Mouse (Mus musculus): ENCODE measurements around the gene Gm27235. TPM values are rescaled to one million over a fixed set of nuclear protein-coding genes. Genes with fewer than 3 reads are reported as not detected.

Gm27235 gene
- polyA plus RNA-seq (2014; fragmentation: Illumina TruSeq; extraction: RNeasy Lipid Tissue Mini Kit (QIAGEN cat#74804); ENCODE audit: low read depth, low replicate concordance), result not detected

GRCm38 (mm10) chr9:35790001-35790400, at the start of gene Gm27235, which contains the start of gene D730048I06Rik:
TSS of gene Gm27235 (minus strand) at chr9:35790101.
TSS of gene D730048I06Rik (minus strand) at chr9:35790112.

DNA sequence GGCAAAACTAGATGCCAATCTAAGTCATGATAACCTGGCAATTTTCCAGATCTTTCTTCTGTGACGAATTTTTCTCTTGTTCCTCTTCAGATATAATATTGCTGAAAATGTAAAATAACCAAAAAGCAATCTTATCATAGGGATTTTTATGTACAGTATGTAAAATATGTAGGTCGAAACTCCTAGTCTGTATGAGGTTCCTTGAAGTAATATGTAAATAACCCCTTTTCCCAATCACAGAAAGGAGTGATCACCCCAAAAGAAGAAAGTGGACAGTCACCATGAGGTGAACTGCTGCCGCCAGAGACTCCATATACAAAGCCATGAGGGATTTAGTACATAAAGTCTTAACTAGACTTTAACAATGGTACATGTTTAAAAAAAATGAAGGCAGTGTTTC, 11.9 kb downstream of the Gm27235 start, which contains the start of gene Gm17727:
Gene Gm17727 (minus strand): TSS at position 101 of the 400 bp plus-strand sequence.

DNA sequence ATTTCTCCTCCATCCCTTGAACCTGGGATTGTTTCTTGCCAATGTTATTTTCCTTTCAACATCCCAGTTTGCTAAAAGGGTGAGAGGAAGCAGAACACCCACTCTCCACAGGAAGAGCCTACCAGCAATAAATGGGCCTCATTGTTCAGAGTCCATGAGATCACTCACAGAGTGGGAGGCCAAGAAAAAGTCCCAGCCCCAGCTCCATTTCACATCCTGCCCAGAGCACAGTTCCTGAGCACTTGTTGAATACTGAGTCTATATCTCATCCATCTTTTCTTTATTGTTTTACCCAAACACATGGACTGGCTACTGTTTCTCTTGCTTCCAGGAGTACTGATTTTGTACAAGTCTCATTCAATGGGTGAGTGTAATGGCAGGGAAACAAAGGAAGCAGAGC, 49.2 kb downstream of the Gm27235 start, which contains the start of gene Gm17677:
Gene Gm17677 (plus strand): TSS at position 301 of the 400 bp plus-strand sequence.

Other genes starting within 250 kb of the Gm27235 start
- gene Ddx25, start 231.6 kb downstream of the Gm27235 start, polyA plus RNA-seq (2014; fragmentation: Illumina TruSeq; extraction: RNeasy Lipid Tissue Mini Kit (QIAGEN cat#74804); ENCODE audit: low read depth, low replicate concordance), result not detected
- 30.7 TPM for gene Pus3, start 231.5 kb downstream of the Gm27235 start, polyA plus RNA-seq (2014; fragmentation: Illumina TruSeq; extraction: RNeasy Lipid Tissue Mini Kit (QIAGEN cat#74804); ENCODE audit: low read depth, low replicate concordance)
- gene Pate2, start 219.8 kb downstream of the Gm27235 start, polyA plus RNA-seq (2014; fragmentation: Illumina TruSeq; extraction: RNeasy Lipid Tissue Mini Kit (QIAGEN cat#74804); ENCODE audit: low read depth, low replicate concordance), result not detected
- 3.8 TPM for gene Hyls1, start 219.7 kb downstream of the Gm27235 start, polyA plus RNA-seq (2014; fragmentation: Illumina TruSeq; extraction: RNeasy Lipid Tissue Mini Kit (QIAGEN cat#74804); ENCODE audit: low read depth, low replicate concordance)
- gene Pate4, start 178.2 kb downstream of the Gm27235 start, polyA plus RNA-seq (2014; fragmentation: Illumina TruSeq; extraction: RNeasy Lipid Tissue Mini Kit (QIAGEN cat#74804); ENCODE audit: low read depth, low replicate concordance), result not detected
- not detected for gene Pate3, start 141.9 kb downstream of the Gm27235 start, polyA plus RNA-seq (2014; fragmentation: Illumina TruSeq; extraction: RNeasy Lipid Tissue Mini Kit (QIAGEN cat#74804); ENCODE audit: low read depth, low replicate concordance)
- gene Pate1, start 102.7 kb downstream of the Gm27235 start, polyA plus RNA-seq (2014; fragmentation: Illumina TruSeq; extraction: RNeasy Lipid Tissue Mini Kit (QIAGEN cat#74804); ENCODE audit: low read depth, low replicate concordance), result not detected
- gene Gm17677, start 49.1 kb downstream of the Gm27235 start, polyA plus RNA-seq (2014; fragmentation: Illumina TruSeq; extraction: RNeasy Lipid Tissue Mini Kit (QIAGEN cat#74804); ENCODE audit: low read depth, low replicate concordance), result not detected
- not detected for gene Gm17727, start 12.0 kb downstream of the Gm27235 start, polyA plus RNA-seq (2014; fragmentation: Illumina TruSeq; extraction: RNeasy Lipid Tissue Mini Kit (QIAGEN cat#74804); ENCODE audit: low read depth, low replicate concordance)
- not detected for gene D730048I06Rik, start within 50 bp of the Gm27235 start, polyA plus RNA-seq (2014; fragmentation: Illumina TruSeq; extraction: RNeasy Lipid Tissue Mini Kit (QIAGEN cat#74804); ENCODE audit: low read depth, low replicate concordance)
- not detected for gene 9230110F15Rik, start 54.0 kb upstream of the Gm27235 start, polyA plus RNA-seq (2014; fragmentation: Illumina TruSeq; extraction: RNeasy Lipid Tissue Mini Kit (QIAGEN cat#74804); ENCODE audit: low read depth, low replicate concordance)
- gene 9230113P08Rik, start 118.3 kb upstream of the Gm27235 start, polyA plus RNA-seq (2014; fragmentation: Illumina TruSeq; extraction: RNeasy Lipid Tissue Mini Kit (QIAGEN cat#74804); ENCODE audit: low read depth, low replicate concordance), result not detected

Measured in kidney, adult 10 weeks (tissue).